Mouse (Mus musculus): ENCODE measurements at regions not wholly inside any gene's neighbourhood (a gene's known extent, or its start where the extent isn't known, plus 50 kb on each side); places are given as distances from the start of the nearest gene placed in this dataset.
A peak's percentile ranks its signal among the peaks of the same experiment; 100 is the strongest.

DNA sequence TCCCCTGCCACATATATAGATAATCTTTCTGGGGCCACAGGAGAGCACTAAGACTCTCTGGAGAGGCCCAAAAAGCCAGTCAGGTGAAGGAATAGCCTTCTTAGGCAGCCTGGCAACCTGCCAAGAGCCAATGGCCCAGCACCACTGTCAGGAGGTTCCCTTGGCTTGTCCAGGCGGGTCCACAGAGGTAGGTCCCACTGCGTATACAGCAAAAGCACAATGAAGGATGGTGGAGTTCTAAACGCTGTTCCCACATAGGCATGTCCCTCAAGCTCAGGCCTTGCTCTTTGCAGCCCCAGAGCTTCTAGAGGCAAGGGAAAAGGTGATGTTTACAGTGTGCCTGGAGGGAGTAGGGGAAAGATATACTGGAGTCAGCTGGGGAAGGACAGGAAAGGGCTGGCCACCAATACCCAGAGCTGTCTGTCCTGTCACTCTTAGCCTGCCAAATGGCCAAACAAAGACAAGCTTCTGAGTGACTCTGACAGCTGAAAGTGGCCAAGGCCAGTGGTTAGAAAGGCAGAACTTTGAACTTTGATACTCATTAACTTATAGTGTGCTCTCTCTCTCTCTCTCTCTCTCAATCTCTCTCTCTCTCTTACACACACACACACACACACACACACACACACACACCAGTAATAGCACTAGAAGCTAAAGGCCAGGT lies 235.4 kb downstream of the Bcor start:
- DNase-seq: no peak

DNA sequence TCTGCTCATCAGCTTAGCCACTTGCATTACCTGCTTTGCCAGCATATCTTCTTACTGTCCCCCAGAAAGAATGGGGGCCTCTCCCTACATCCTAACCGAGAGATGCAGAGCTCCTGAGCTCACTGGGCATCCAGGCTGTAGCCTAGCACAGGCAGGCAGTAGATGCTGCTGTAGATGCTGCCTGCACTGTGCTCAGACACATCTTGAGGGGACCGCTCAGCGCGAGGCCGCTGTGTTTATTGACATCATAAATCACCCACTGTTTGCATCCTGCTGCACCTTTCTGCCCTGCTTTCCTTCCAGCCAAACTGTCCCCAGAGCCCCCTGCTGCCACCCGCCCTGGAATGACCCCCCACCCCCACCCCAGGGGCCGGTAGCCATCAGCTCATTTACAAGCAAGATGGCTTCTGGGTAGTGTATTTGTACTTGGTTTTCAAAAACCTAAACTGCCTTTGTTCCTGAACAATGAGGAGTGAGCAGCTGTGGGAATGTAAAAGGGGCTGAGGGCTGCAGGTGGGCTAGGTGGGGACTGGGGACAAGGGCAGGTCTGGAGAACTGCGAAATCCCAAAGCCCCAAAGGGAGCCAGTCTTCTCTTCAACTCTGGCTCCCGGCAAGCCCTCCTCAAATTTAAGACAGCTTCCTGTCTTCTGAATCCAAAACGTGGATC lies 233.2 kb downstream of the Bcor start:
- no peak for DNase-seq

DNA sequence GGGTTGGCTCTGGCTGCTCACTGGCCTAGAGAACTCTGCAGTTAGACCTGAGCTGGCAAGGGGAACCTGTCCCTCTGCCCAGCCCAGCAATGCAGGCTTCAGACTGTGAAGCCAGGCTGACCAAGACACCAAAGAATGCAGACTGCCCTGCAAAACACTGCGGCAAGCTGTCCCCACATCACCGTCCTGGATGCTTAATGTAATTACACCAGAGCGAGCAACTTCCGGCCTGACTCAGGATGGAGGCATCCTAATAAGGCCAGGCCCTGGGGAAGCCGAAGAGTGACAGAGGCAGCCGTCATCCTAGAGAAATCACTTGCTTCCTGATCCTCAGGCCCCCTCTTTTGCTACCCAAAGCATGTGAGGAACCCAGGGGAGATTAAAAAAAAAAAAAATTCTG lies 230.7 kb downstream of the Bcor start:
- DNase-seq: no peak

DNA sequence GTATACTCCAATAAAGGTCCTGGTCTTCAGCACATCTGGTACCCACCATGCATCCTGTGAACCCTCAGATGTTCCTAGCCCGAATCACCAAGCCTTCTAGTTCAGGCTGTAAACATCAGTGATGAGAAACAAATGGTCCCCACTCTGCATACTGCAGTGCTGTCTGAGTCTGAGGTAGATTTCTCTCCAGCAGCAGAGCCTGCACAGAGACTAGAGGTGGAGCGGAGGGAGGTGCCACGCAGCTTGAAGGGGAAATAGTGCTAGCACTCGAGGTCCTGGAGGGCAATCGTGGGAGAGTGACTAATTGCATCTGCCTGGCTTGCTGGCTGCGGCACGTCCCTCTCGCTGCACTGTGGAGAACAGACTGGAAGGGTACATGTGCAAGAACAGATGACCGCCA lies 228.7 kb downstream of the Bcor start:
- no peak for DNase-seq

DNA sequence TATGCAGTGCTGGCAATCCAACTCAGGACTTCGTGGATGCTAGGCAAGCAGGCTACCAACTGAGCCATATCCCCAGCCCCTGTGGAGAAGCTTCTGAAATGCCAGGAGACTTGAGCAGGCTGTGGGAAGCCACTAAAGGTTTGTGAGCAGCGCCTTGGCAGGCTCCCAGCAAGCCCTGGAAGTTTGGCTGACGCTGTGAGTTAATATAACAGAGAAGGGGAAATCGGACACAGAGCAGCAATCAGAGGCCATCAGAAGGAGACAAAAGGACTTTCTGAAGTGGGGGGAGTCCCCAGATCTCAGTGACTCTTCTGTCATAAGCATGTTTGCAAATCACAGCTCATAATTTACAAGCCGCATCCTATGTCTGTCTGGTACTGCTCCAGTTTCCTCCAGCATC lies 224.8 kb downstream of the Bcor start:
- DNase-seq: peak; percentile 69

DNA sequence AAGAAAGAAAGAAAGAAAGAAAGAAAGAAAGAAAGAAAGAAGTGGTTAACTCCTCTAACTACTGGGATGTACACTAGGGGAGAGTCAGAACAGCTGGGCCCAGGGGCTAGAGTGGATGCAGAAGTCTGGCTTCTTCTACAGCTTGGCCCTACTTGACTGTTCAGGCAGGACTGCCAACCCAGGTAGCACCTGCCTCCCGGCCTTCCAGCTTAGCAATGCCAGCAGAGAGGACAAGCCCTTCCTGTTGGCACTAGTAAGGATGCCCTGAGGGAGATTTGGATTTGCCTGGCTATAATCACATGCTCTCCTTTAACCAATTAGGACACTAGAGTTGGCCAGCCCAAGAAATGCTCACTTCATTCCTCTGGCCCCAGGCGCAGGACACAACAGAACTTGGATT lies 219.9 kb downstream of the Bcor start:
- DNase-seq: no peak

DNA sequence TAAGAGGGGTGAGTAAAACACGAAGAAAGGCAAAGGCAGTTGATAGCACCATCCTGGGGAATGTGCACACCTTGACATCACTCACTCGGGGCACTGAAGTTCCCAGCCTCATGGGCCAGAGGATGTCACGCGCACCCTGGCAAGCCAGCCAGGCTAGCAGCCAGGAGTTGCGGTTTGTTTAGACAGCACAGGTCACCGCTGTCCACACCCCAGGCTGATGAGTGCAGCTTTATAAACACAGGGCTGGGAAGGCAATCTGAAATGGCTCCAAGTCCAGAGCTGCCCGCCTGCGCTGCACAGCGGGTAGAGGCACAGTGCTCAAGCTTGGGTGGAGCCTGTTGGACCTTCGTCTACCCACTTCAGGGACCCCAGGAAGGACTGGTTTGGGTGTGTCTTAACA lies 216.8 kb downstream of the Bcor start:
- no peak for DNase-seq

DNA sequence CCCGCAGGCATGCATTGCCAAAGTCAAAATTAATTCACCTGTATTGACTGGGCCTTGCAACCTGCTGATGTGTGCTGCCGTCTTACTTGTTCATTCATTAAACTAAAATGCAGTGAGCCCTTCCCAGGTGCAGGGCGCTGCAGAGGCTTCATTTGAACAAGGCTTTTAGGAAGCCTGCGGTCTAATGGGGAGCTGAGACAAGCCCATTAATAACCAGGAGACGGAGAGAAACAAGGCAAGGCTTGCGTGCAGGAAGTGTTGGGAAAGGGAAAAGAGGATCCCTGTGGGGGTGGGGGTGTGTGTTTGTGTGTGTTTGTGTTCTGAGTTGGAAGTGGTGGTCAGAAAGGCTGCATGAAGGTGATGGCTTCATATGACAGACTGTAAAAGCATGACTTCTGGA lies 215.6 kb downstream of the Bcor start:
- DNase-seq: no peak

DNA sequence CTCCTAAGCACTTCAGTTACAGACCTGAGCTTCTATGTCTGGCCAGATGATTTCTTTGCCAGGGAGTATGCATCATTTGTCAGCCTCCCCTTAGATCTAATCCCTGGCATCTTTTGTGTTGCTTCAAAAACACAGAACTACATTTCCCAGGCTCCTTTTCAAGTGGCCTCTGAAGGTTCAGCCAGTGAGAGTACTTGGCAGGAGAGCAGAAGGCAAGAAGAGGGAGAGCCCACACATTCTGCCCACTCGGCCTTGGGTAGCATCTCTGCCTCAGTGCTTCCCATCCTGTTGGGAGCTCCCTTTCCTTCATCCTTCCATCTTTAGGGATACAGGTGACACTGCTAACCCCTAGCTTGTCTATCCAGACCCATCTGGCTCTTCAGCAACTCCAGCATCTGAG lies 214.9 kb downstream of the Bcor start:
- DNase-seq: no peak

DNA sequence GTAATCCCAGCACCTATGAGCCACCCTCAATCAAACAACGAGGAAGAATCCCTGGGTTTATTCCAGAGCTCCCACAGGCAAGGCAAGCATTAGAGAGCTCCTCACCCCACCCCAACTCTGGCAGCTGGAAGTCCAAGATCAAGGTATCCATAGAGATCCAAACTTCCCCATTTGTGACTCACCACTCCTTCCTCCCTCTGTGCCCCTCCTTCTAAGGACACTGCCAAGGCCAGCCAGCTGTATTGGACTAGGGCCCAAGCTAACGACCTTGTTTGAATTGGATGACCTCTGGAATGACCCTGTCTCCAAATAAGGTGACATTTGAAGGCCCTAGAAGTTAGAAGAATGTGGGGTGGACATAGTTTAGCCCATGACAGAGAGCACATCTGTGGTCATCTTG lies 208.0 kb downstream of the Bcor start:
- no peak for DNase-seq

DNA sequence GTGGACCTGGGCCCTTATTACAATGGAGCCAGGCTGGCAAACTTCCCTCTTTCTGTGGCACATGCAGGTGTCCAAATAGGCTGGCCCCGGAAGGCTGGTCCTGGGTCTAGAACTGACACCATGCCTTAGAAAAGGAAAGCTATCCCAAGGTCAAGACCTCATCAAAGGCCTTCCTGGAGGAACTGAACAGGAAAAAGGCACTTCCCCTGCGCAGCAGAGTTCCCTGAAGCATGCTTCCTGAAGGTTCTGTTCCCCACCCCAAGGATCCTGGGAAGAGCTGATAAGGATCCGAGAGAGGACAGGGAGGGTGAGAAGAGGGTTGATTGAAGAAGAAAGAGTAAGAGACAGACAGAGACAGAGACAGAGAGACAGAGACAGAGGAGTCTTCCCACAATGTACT lies 204.0 kb downstream of the Bcor start:
- DNase-seq: no peak

DNA sequence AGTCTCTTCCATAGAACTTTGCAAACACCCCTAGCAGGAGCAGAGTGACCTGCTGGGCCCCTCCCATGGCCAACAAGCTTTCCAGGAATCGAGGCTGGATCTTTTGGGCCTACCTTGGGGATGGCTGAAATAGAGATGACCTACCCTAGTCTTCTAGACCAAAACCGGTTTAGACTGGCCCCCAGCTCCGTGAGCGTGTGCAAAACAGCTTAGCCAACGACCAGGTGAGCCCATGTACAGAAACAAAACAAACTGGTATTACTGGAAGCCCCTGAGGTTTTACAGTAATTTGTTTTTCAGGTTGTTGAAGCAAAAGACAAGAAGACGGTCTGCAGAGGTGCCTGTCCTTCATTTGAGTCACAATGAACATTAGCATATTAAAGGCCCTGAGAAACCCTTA lies 203.1 kb downstream of the Bcor start:
- no peak for DNase-seq

DNA sequence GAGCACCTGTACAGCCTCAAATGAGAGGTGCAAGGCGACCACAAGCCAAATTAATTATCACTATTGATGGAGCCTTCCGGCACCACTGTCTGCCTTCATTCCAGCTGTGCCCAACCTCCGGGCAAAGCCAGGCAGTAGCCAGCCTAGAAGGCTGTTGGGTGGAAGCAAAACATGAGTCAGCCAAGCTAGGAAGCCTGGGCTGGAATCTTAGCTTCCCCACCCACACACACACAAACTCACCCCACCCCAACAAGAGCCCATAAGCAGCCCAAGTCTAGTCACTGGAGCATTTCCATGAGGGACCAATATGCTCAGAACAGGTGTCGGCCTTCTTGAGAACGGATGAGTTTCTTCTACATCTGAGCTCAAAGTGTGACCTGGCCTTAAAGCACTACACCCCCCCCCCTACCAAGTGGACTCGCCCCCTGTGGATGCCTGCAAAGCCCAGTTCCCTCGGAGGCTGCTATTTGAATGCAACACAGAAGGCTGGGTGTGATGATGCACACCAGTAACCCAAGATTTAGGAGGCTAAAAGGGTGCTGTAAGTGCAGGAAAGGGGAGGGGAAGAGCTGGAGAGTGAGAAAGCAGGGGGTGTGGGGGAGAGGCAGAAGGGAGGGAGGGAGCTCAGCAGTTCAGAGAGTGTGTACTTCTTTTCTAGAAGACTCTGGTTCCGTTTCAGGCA lies 200.1 kb downstream of the Bcor start:
- no peak for DNase-seq

DNA sequence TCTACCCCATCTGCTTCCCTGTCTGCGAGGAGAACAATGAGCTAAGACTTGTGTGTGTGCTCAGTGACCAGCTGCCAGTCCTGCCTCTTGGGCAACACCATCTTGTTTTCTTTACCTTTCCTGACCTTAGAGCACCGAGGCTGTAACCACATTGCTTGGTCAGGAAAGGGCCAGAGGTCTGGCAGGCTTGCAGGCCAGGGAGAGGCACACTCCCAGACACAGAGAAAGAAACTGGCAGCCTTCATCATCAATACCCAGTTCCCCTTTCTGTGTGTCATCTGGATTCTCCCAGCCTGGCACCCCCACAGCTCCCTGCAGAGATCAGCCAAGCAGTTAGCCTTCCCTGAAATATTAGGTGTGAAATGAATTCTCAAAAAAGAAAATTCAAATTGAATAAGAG lies 198.8 kb downstream of the Bcor start:
- no peak for DNase-seq

DNA sequence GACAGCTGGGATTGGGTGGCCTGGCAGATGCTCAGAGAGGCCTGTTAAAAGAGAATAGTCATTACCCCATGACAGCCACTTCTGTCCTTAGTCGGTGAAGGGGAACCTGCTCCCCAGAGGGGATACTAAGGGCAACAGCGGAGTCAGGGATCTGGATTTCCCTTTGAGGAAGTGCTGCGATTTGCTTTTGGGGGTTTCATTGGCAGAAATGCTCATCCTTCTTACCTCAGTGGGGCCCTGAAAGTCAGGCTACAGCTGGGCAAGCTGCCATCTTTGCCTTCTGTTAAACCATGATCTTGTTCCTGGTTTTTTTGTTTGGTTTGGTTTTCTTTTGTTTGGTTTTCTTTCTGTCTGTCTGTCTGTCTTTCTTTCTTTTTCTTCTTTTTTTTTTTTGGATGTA lies 195.7 kb downstream of the Bcor start:
- DNase-seq: no peak

DNA sequence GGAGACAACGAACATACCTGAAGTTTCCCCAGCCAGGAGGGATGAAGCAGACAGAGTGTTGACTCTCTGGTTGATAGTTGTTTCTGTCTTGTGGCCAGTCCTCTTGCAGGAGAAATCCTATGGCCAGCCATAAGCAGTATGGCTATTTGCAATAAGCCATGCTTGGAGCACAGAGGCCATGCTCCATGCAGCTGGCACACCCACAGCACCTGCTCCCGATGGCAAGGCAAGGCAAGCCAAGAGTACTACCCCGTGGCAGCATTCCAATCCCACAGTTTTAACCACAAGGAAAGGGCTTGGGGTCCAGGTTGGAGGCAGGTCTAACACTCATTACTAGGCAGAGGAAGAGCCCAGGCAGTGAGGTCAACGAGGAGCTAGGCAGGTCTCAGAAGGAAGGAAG lies 181.5 kb downstream of the Bcor start:
- no peak for DNase-seq

DNA sequence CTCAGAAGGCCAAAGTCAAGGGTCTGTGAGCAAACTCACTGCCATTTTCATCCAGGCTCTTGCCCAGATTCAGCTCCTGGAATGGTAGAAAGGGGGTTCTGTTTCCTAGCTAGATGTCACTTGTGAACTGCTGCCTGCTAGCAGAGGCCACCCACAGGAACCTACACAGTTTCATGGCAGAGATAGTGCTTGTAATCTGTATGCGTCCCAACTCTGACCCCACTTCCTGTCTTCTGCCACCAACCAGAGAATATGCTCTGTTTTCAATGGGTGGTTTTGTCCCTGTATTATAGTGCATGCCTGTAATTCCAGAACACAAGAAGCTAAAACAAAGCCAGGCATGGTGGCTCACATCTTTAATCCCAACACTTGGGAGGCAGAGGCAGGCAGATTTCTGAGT lies 176.9 kb downstream of the Bcor start:
- DNase-seq: no peak
